Comparison of ENCODE assay signal across 11 mouse cellular contexts in genomic region chr4:64901091-64901845, GRCm38 (mm10).
DNase-seq lines count a peak whose midpoint lies in the region; ATAC-seq and TF ChIP-seq lines count a peak whose summit lies in the region.
"Had no signal": no experiment of that assay in that cellular context is flagged by ENCODE, and none has a peak within 500 bp of the region (broad histone marks: within the 10 kb centered on the region; RNA-seq: fewer than 3 reads in every experiment).

No protein-coding gene starts in this region.

- no peaks in the 10 kb centered on the region for H3K4me1 ChIP-seq in heart, embryonic 11.5 days (ENCODE audit: control insufficient read depth, insufficient read depth, low read length)
- no peaks in the 10 kb centered on the region for H3K4me1 ChIP-seq in hindbrain, postnatal 0 days (ENCODE audit: insufficient read depth, low read length)
- H3K4me1 ChIP-seq: limb, embryonic 12.5 days; midbrain, embryonic 12.5 days had no signal

- no peak overlapping the region for H3K9ac ChIP-seq in heart, embryonic 11.5 days (ENCODE audit: low read depth, low read length)
- no peak overlapping the region for H3K9ac ChIP-seq in hindbrain, postnatal 0 days (replicated peaks; ENCODE audit: low read length)
- H3K9ac ChIP-seq: limb, embryonic 12.5 days; midbrain, embryonic 12.5 days had no signal

- no peak overlapping the region for H3K4me3 ChIP-seq in heart, embryonic 11.5 days (ENCODE audit: low read depth, low read length)
- no peak overlapping the region for H3K4me3 ChIP-seq in hindbrain, postnatal 0 days (ENCODE audit: low read length)
- H3K4me3 ChIP-seq: limb, embryonic 12.5 days; midbrain, embryonic 12.5 days had no signal

- WGBS in heart, embryonic 11.5 days (ENCODE audit: insufficient replicate concordance) = 65% methylated on average over 5 of the region's 5 CpGs
- WGBS in hindbrain, postnatal 0 days = 68% methylated on average over 5 of the region's 5 CpGs

- no peaks in the 10 kb centered on the region for H3K27me3 ChIP-seq in heart, embryonic 11.5 days (ENCODE audit: control insufficient read depth, insufficient read depth, low read length)
- H3K27me3 ChIP-seq in hindbrain, postnatal 0 days (ENCODE audit: insufficient read depth, low read length) = no peaks in the 10 kb centered on the region
- H3K27me3 ChIP-seq: limb, embryonic 12.5 days; midbrain, embryonic 12.5 days had no signal

- DNase-seq in 3T3-L1 (ENCODE audit: low read depth, low spot score) (peak; percentile 89), adipocyte (ENCODE audit: low spot score) (peak; percentile 63)
- peak; percentile 41 for DNase-seq in lung, postnatal 10 days
- DNase-seq in layer of hippocampus, adult 18-20 months (ENCODE audit: low spot score in 2 of 2) = no peak
- no peak for DNase-seq in hindbrain, postnatal 0 days (ENCODE audit: low spot score)
- DNase-seq in cerebellum, adult 11-12 months = no peak
- no peak for DNase-seq in gastrocnemius, postnatal 10 days
- DNase-seq: kidney, adult 9 months had no signal

- no peak for TF ChIP-seq CTCF in hindbrain, postnatal 0 days (IDR thresholded peaks at IDR 0.05; ENCODE audit: low read depth)

- no peaks in the 10 kb centered on the region for H3K9me3 ChIP-seq in heart, embryonic 11.5 days (replicated peaks; ENCODE audit: control insufficient read depth, low read length)
- no peaks in the 10 kb centered on the region for H3K9me3 ChIP-seq in hindbrain, postnatal 0 days (ENCODE audit: low read length)
- H3K9me3 ChIP-seq: limb, embryonic 12.5 days; midbrain, embryonic 12.5 days had no signal

- no peak overlapping the region for H3K27ac ChIP-seq in heart, embryonic 11.5 days (ENCODE audit: low read depth, low read length)
- H3K27ac ChIP-seq in hindbrain, postnatal 0 days = no peak overlapping the region
- H3K27ac ChIP-seq: limb, embryonic 12.5 days; midbrain, embryonic 12.5 days had no signal

- ATAC-seq in heart, embryonic 11.5 days (replicated peaks; ENCODE audit: insufficient number of reproducible peaks, low FRiP score, low TSS enrichment) = 0 out of 2 replicates have a peak, but pooled peaks have one; percentile 46
- ATAC-seq in hindbrain, postnatal 0 days = no peak

- H3K4me2 ChIP-seq in heart, embryonic 11.5 days = no peak overlapping the region
- H3K4me2 ChIP-seq in hindbrain, postnatal 0 days (ENCODE audit: low read depth, low read length) = no peak overlapping the region
- H3K4me2 ChIP-seq: limb, embryonic 12.5 days; midbrain, embryonic 12.5 days had no signal

- H3K36me3 ChIP-seq in heart, embryonic 11.5 days (ENCODE audit: control insufficient read depth, insufficient read depth, low read length) = no peaks in the 10 kb centered on the region
- no peaks in the 10 kb centered on the region for H3K36me3 ChIP-seq in hindbrain, postnatal 0 days (ENCODE audit: insufficient read depth, low read length)
- H3K36me3 ChIP-seq: limb, embryonic 12.5 days; midbrain, embryonic 12.5 days had no signal

Comparison
In these comparisons a context has a peak if more than half of its experiments do, and no peak if none do; other contexts are left out.
1. DNase-seq: peak in 3T3-L1 (single experiment), adipocyte (single experiment) and lung, postnatal 10 days (single experiment); none in layer of hippocampus, adult 18-20 months (0 of 2), hindbrain, postnatal 0 days (single experiment), cerebellum, adult 11-12 months (single experiment) and gastrocnemius, postnatal 10 days (single experiment).